Mouse (Mus musculus) ES-E14 (cell line): ENCODE measurements around the gene St6galnac3.

Experiments
- CHD2 ChIP-seq: IDR thresholded peaks from 2 replicates; pipeline ENCODE4 v1.6.1; 2014; ENCODE audit warnings: mild to moderate bottlenecking, low read depth, low read length, inconsistent platforms
- HCFC1 ChIP-seq: IDR thresholded peaks from 2 replicates; pipeline ENCODE4 v1.6.1; 2012; ENCODE audit warnings: low read length, inconsistent platforms, borderline replicate concordance; ENCODE audit not compliant: insufficient read depth
- MAFK ChIP-seq: IDR thresholded peaks from 2 replicates; pipeline ENCODE4 v1.6.1; 2014; ENCODE audit warnings: mild to moderate bottlenecking, low read depth, low read length, inconsistent platforms; ENCODE audit not compliant: insufficient read depth
- ZC3H11A ChIP-seq: IDR thresholded peaks from 2 replicates; pipeline ENCODE4 v1.6.1; 2012; ENCODE audit warnings: low read depth, mild to moderate bottlenecking, inconsistent platforms, low read length, borderline replicate concordance
- ZNF384 ChIP-seq: IDR thresholded peaks from 2 replicates; pipeline ENCODE4 v1.6.1; 2012; ENCODE audit warnings: low read depth, low read length, inconsistent platforms

- TF ChIP-seq CHD2 (no peak), ZNF384 (no peak), HCFC1 (no peak), ZC3H11A (no peak), MAFK (no peak)
Observed at GRCm38 (mm10) chr3:153643822-153644519, 81.0 kb downstream of the St6galnac3 start.
